Mouse (Mus musculus) forebrain, embryonic 10.5 days (tissue): ENCODE results near the gene Fosl1. TPM values are rescaled to one million over a fixed set of nuclear protein-coding genes. Genes with fewer than 3 reads are reported as not detected.
A peak's percentile ranks its signal among the peaks of the same experiment; 100 is the strongest.
"Not testable (repeated sequence)": the region's sequence is repeated elsewhere in the genome, so short reads cannot be mapped to it uniquely, and the experiment has no call there.

Experiments
- DNase-seq: peaks from one replicate; pipeline ENCODE4 v3.0.0-alpha.2; 2017; ENCODE audit warnings: low spot score; ENCODE audit errors: extremely low spot score
- H3K27ac ChIP-seq: fragments of 300-500 bp; sonication (generic); 2 replicates; pipeline ENCODE4 v1.5.1; 2016; ENCODE audit warnings: mild to moderate bottlenecking
- H3K27me3 ChIP-seq: fragments of 300-500 bp; sonication (generic); 2 replicates; pipeline ENCODE4 v1.6.1; 2016; ENCODE audit warnings: mild to moderate bottlenecking; ENCODE audit not compliant: poor library complexity, severe bottlenecking
- H3K36me3 ChIP-seq: fragments of 300-500 bp; sonication (generic); replicated peaks from 2 replicates; pipeline ENCODE4 v1.6.1; 2016; ENCODE audit warnings: mild to moderate bottlenecking, moderate library complexity
- H3K4me1 ChIP-seq: fragments of 300-500 bp; sonication (generic); 2 replicates; pipeline ENCODE4 v1.6.1; 2016
- H3K4me3 ChIP-seq: fragments of 300-500 bp; sonication (generic); 2 replicates; pipeline ENCODE4 v1.5.1; 2016; ENCODE audit warnings: mild to moderate bottlenecking, moderate library complexity
- H3K9me3 ChIP-seq: fragments of 300-500 bp; sonication (generic); 2 replicates; pipeline ENCODE4 v1.6.1; 2016; ENCODE audit warnings: mild to moderate bottlenecking, moderate library complexity
- WGBS: fragments of 180-500 bp; shearing (Covaris S2); methylation state at CpG from one replicate; pipeline ENCODE4 v1.1.7; 2016; 5-methylcytosine and 5-hydroxymethylcytosine counted together
- polyA plus RNA-seq: library from polyadenylated mRNA; unstranded; fragments of >200 nt; fragmentation: Nextera tagmentation; extraction: Ambion mirVana; gene quantifications from 2 replicates; pipeline ENCODE4 v1.2.1, GENCODE M21; 2016

Fosl1 gene
- polyA plus RNA-seq: not detected in 2 replicates

- Histone ChIP-seq H3K4me1 (peaks cover 24% of the 10 kb centered on the region), H3K4me3 (peak within 1 kb of the TSS; percentile 64), H3K27ac (0 out of 2 replicates have a peak within 1 kb of the TSS, but pooled peaks have one; percentile 25), H3K36me3 (no peaks in the 10 kb centered on the region), H3K9me3 (peaks cover 6% of the 10 kb centered on the region; the same call in 1 of the 2 replicates), H3K27me3 (peaks cover 82% of the 10 kb centered on the region)
- peak; percentile 52 for DNase-seq
- WGBS: under 1% methylated on average over 70 of the region's 70 CpGs
These were observed at the start of gene Fosl1 for GRCm38 (mm10) chr19:5447515-5448353. Fosl1 (plus strand) TSS chr19:5447547.

GRCm38 (mm10) chr19:5401073-5401472, 46.3 kb upstream of the Fosl1 start:
- 77% methylated on average over 4 of the region's 4 CpGs for WGBS
- not testable (repeated sequence) for H3K4me1 ChIP-seq, H3K4me3 ChIP-seq, H3K9me3 ChIP-seq, H3K27me3 ChIP-seq, DNase-seq, H3K36me3 ChIP-seq, H3K27ac ChIP-seq

GRCm38 (mm10) chr19:5402293-5402692, 45.1 kb upstream of the Fosl1 start, which contains the start of gene Tsga10ip:
Tsga10ip (minus strand) TSS chr19:5402526.
- no peak within 1 kb of the TSS for H3K27ac ChIP-seq
- no peaks in the 10 kb centered on the region for H3K9me3 ChIP-seq
- WGBS: 81% methylated on average over 8 of the region's 8 CpGs
- DNase-seq: no peak
- H3K27me3 ChIP-seq: no peaks in the 10 kb centered on the region
- no peak within 1 kb of the TSS for H3K4me3 ChIP-seq
- peaks cover 9% of the 10 kb centered on the region for H3K4me1 ChIP-seq
- no peaks in the 10 kb centered on the region for H3K36me3 ChIP-seq

GRCm38 (mm10) chr19:5405924-5406323, 41.4 kb upstream of the Fosl1 start:
- no peaks in the 10 kb centered on the region for H3K9me3 ChIP-seq
- peak overlapping the region; percentile 60 for H3K4me3 ChIP-seq
- peak overlapping the region; percentile 84 for H3K27ac ChIP-seq
- WGBS: 39% methylated on average over 7 of the region's 7 CpGs
- H3K4me1 ChIP-seq: peaks cover 18% of the 10 kb centered on the region
- H3K36me3 ChIP-seq: no peaks in the 10 kb centered on the region
- DNase-seq: no peak
- H3K27me3 ChIP-seq: no peaks in the 10 kb centered on the region

GRCm38 (mm10) chr19:5406531-5407126, 40.7 kb upstream of the Fosl1 start:
- H3K27me3 ChIP-seq, H3K9me3 ChIP-seq, H3K36me3 ChIP-seq: not testable (repeated sequence)
- Histone ChIP-seq H3K27ac (peak overlapping the region; percentile 89), H3K4me3 (peak overlapping the region; percentile 60), H3K4me1 (peaks cover 18% of the 10 kb centered on the region)
- DNase-seq: peak; percentile 54
- 13% methylated on average over 24 of the region's 25 CpGs for WGBS

- Histone ChIP-seq H3K4me1 (peaks cover 21% of the 10 kb centered on the region), H3K36me3 (no peaks in the 10 kb centered on the region), H3K27me3 (no peaks in the 10 kb centered on the region), H3K9me3 (no peaks in the 10 kb centered on the region), H3K4me3 (peak overlapping the region; percentile 60), H3K27ac (peak overlapping the region; percentile 89)
- WGBS: 16% methylated on average over 7 of the region's 7 CpGs
- DNase-seq: peak; percentile 53
These were observed 40.2 kb upstream of the Fosl1 start for GRCm38 (mm10) chr19:5407133-5407532.

- Histone ChIP-seq H3K9me3 (no peaks in the 10 kb centered on the region), H3K4me3 (peak overlapping the region; percentile 60; the same call in 1 of the 2 replicates)
- DNase-seq: no peak
These were observed 39.0 kb upstream of the Fosl1 start for GRCm38 (mm10) chr19:5408057-5409001.

GRCm38 (mm10) chr19:5409068-5409467, 38.3 kb upstream of the Fosl1 start:
- 74% methylated on average over 5 of the region's 5 CpGs for WGBS
- no peaks in the 10 kb centered on the region for H3K27me3 ChIP-seq

More at GRCm38 (mm10) chr19:5408057-5409001, 39.0 kb upstream of the Fosl1 start:
- Histone ChIP-seq H3K27ac (no peak overlapping the region), H3K4me1 (peaks cover 21% of the 10 kb centered on the region), H3K27me3 (no peaks in the 10 kb centered on the region), H3K36me3 (no peaks in the 10 kb centered on the region)
- WGBS: 93% methylated on average over 13 of the region's 13 CpGs

GRCm38 (mm10) chr19:5410641-5411040, 36.7 kb upstream of the Fosl1 start:
- Histone ChIP-seq H3K36me3 (no peaks in the 10 kb centered on the region), H3K9me3 (no peaks in the 10 kb centered on the region), H3K4me3 (no peak overlapping the region), H3K27ac (no peak overlapping the region), H3K4me1 (peaks cover 20% of the 10 kb centered on the region), H3K27me3 (no peaks in the 10 kb centered on the region)
- no peak for DNase-seq
- 83% methylated on average over 5 of the region's 5 CpGs for WGBS

More at GRCm38 (mm10) chr19:5409068-5409467, 38.3 kb upstream of the Fosl1 start:
- no peaks in the 10 kb centered on the region for H3K9me3 ChIP-seq
- DNase-seq: no peak
- H3K27ac ChIP-seq: no peak overlapping the region
- H3K4me3 ChIP-seq: no peak overlapping the region
- H3K36me3 ChIP-seq: no peaks in the 10 kb centered on the region
- H3K4me1 ChIP-seq: peaks cover 21% of the 10 kb centered on the region

GRCm38 (mm10) chr19:5411961-5412360, 35.4 kb upstream of the Fosl1 start:
- H3K4me3 ChIP-seq: no peak overlapping the region
- H3K4me1 ChIP-seq: peaks cover 15% of the 10 kb centered on the region
- no peaks in the 10 kb centered on the region for H3K27me3 ChIP-seq
- no peak for DNase-seq
- no peaks in the 10 kb centered on the region; the same call in 1 of the 2 replicates for H3K36me3 ChIP-seq
- H3K9me3 ChIP-seq: no peaks in the 10 kb centered on the region
- H3K27ac ChIP-seq: no peak overlapping the region
- WGBS: 78% methylated on average over 5 of the region's 5 CpGs

- WGBS: 82% methylated on average over 4 of the region's 4 CpGs
These were observed 33.5 kb upstream of the Fosl1 start for GRCm38 (mm10) chr19:5413840-5414239.

GRCm38 (mm10) chr19:5414534-5414957, 32.8 kb upstream of the Fosl1 start:
- no peak overlapping the region for H3K4me3 ChIP-seq
- 71% methylated on average over 2 of the region's 2 CpGs for WGBS

More at GRCm38 (mm10) chr19:5413840-5414239, 33.5 kb upstream of the Fosl1 start:
- H3K4me3 ChIP-seq: peak overlapping the region; percentile 12; the same call in 1 of the 2 replicates
- no peaks in the 10 kb centered on the region for H3K9me3 ChIP-seq
- DNase-seq: no peak
- H3K27me3 ChIP-seq: no peaks in the 10 kb centered on the region
- peaks cover 3% of the 10 kb centered on the region; the same call in 1 of the 2 replicates for H3K4me1 ChIP-seq
- peaks cover 13% of the 10 kb centered on the region for H3K36me3 ChIP-seq
- H3K27ac ChIP-seq: no peak overlapping the region

More at GRCm38 (mm10) chr19:5414534-5414957, 32.8 kb upstream of the Fosl1 start:
- H3K36me3 ChIP-seq: peaks cover 15% of the 10 kb centered on the region
- H3K4me1 ChIP-seq: peaks cover 3% of the 10 kb centered on the region; the same call in 1 of the 2 replicates
- no peak overlapping the region for H3K27ac ChIP-seq
- no peak for DNase-seq
- H3K27me3 ChIP-seq: no peaks in the 10 kb centered on the region
- no peaks in the 10 kb centered on the region for H3K9me3 ChIP-seq
